Mouse (Mus musculus): ENCODE data around the gene Cstf3.

The Cstf3 gene

DNA sequence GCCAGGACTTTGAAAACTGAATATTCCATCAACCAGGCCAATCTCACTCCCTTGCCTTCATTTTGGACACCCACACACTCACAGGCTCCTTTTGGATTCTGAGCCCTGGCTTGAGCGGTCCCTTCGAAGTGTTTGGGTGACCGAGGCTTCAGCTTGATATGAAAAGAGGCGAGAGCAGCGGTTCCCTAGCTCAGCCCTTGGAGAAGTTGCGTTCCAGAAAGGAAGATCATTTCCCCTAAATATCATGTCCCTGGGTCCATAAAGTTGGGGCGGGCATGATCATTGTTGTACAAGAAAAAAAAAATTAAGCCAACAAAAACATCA, 122.1 kb downstream of the Cstf3 start:
- DNase-seq = no peak

- peak; percentile 59 to 61 for DNase-seq
These were observed 124.0 kb downstream of the Cstf3 start for GRCm38 (mm10) chr2:104714254-104714691.
